Mouse (Mus musculus) forebrain, postnatal 0 days (tissue): Measurements from ENCODE around the gene Gmcl1. TPM values are rescaled to one million over a fixed set of nuclear protein-coding genes. Genes with fewer than 3 reads are reported as not detected.

Experiments used
- ATAC-seq: fragments of 200-750 bp; cut with Nextera tagmentation; 2 replicates; pipeline ENCODE4 v1.8.0; 2017; ENCODE audit warnings: mild to moderate bottlenecking, moderate library complexity
- DNase-seq: peaks from one replicate; pipeline ENCODE4 v3.0.0-alpha.2; 2015
- H3K27ac ChIP-seq: fragments of 300-500 bp; sonication (generic); 2 replicates; pipeline ENCODE4 v1.5.1; 2014; ENCODE audit warnings: low read depth, mild to moderate bottlenecking, antibody characterized with exemption, low read length, moderate library complexity, mixed read lengths
- H3K27me3 ChIP-seq: fragments of 300-500 bp; sonication (generic); 2 replicates; pipeline ENCODE4 v1.6.1; 2014; ENCODE audit warnings: mild to moderate bottlenecking, low read length, mixed read lengths; ENCODE audit not compliant: insufficient read depth
- H3K36me3 ChIP-seq: fragments of 300-500 bp; sonication (generic); 2 replicates; pipeline ENCODE4 v1.6.1; 2014; ENCODE audit warnings: mild to moderate bottlenecking, moderate library complexity; ENCODE audit not compliant: insufficient read depth
- H3K4me1 ChIP-seq: fragments of 300-500 bp; sonication (generic); 2 replicates; pipeline ENCODE4 v1.6.1; 2014; ENCODE audit warnings: antibody characterized with exemption; ENCODE audit not compliant: insufficient read depth
- H3K4me2 ChIP-seq: fragments of 300-500 bp; sonication (generic); 2 replicates; pipeline ENCODE4 v1.6.1; 2014; ENCODE audit warnings: low read depth, mild to moderate bottlenecking, moderate library complexity
- H3K4me3 ChIP-seq: fragments of 300-500 bp; sonication (generic); 2 replicates; pipeline ENCODE4 v1.5.1; 2014; ENCODE audit warnings: low read depth, low read length, mixed read lengths
- H3K9ac ChIP-seq: fragments of 300-500 bp; sonication (generic); 2 replicates; pipeline ENCODE4 v1.6.1; 2014; ENCODE audit warnings: mild to moderate bottlenecking
- H3K9me3 ChIP-seq: fragments of 300-500 bp; sonication (generic); 2 replicates; pipeline ENCODE4 v1.6.1; 2016; ENCODE audit warnings: low read length
- CTCF ChIP-seq: sonication (generic); IDR thresholded peaks from 2 replicates; pipeline ENCODE4 v1.5.1; 2016; ENCODE audit warnings: antibody characterized with exemption, control low read depth, low read depth
- whole genome bisulfite sequencing: fragments of 180-500 bp; shearing (Covaris S2); extraction: QIAGEN DNeasy Blood & Tissue Kit; methylation state at CpG from one replicate; pipeline ENCODE4 v1.1.7; 2014; 5-methylcytosine and 5-hydroxymethylcytosine counted together
- polyA plus RNA-seq: library from polyadenylated mRNA; unstranded; fragments of >200 nt; fragmentation: Nextera tagmentation; extraction: Ambion mirVana; gene quantifications from 2 replicates; pipeline ENCODE4 v1.2.1, GENCODE M21; 2015
- total RNA-seq: library from RNA; depleted of rRNA; stranded (reverse); fragments of >200 nt; gene quantifications from 2 replicates; pipeline ENCODE4 v1.2.3, GENCODE M21; 2014; rRNA removed

Gene Gmcl1
- total and polyA plus RNA-seq, 2 experiments from 2014 or later, result 23.6 to 26.5 TPM

DNA sequence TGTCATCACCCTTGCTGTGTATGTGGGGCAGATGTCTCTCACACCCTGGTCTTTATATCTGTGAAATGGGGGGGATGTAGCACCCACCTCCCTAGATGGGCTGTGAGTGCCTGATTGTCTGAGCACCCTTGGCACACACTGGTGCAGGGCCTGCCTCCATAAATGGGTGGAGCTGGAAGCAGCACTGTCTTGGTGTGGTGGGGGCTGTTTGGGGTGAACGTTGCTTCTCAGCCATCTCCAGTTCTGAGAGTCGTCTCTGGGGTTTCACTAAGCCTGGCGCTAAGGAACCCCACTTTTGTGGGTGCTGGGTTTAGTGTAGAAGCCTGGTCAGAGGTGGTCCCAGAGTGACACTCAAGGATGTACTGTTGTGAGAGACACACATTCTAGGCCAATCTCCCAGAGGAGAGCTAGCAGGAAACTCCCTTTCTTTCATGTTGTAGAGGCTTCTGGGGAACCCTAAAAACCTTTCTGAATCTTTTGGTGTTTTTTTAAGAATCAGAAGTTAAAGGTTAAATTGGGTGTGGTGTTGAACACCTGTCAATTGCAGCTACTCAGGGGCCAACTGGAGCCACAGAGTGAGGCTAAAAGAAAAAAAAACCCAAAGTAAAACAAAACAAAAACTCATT lies 88.3 kb downstream of the Gmcl1 start:
- Histone ChIP-seq H3K27me3 (no peaks in the 10 kb centered on the region), H3K27ac (no peak overlapping the region), H3K36me3 (peaks cover 26% of the 10 kb centered on the region), H3K4me1 (no peaks in the 10 kb centered on the region), H3K4me3 (no peak overlapping the region), H3K9me3 (no peaks in the 10 kb centered on the region), H3K4me2 (no peak overlapping the region), H3K9ac (no peak overlapping the region)
- TF ChIP-seq CTCF, result no peak
- WGBS, result 93% methylated on average over 3 of the region's 3 CpGs
- ATAC-seq (no peak), DNase-seq (no peak)

Other genes with a start within 250 kb of the Gmcl1 start
- gene Pcbp1, start 207.1 kb downstream of the Gmcl1 start, total RNA-seq, result 45.7 and 49.3 TPM in 2 replicates
- 340 and 351 TPM in 2 replicates for gene Pcbp1, start 207.1 kb downstream of the Gmcl1 start, polyA plus RNA-seq
- gene Asprv1, start 105.2 kb downstream of the Gmcl1 start, total RNA-seq, result 1.8 and 3.2 TPM in 2 replicates
- gene Asprv1, start 105.2 kb downstream of the Gmcl1 start, polyA plus RNA-seq, result 1.6 TPM in 2 replicates
- gene Mxd1, start 64.2 kb downstream of the Gmcl1 start, total RNA-seq, result 10.7 and 13.8 TPM in 2 replicates
- gene Mxd1, start 64.2 kb downstream of the Gmcl1 start, polyA plus RNA-seq, result 6.9 and 10.0 TPM in 2 replicates
- 62.6 and 77.1 TPM in 2 replicates for gene Snrnp27, start 48.9 kb downstream of the Gmcl1 start, total RNA-seq
- gene Snrnp27, start 48.9 kb downstream of the Gmcl1 start, polyA plus RNA-seq, result 112 and 129 TPM in 2 replicates
- gene Anxa4, start 60.2 kb upstream of the Gmcl1 start, total RNA-seq, result 3.8 and 4.0 TPM in 2 replicates
- 5.3 and 5.8 TPM in 2 replicates for gene Anxa4, start 60.2 kb upstream of the Gmcl1 start, polyA plus RNA-seq
- 45.5 and 57.6 TPM in 2 replicates for gene Aak1, start 116.1 kb upstream of the Gmcl1 start, total RNA-seq
- 21.4 and 31.0 TPM in 2 replicates for gene Aak1, start 116.1 kb upstream of the Gmcl1 start, polyA plus RNA-seq